Mouse (Mus musculus): ENCODE results near the gene Xkr8. TPM values are rescaled to one million over a fixed set of nuclear protein-coding genes. Genes with fewer than 3 reads are reported as not detected.
A peak's percentile ranks its signal among the peaks of the same experiment; 100 is the strongest.
"Not testable (repeated sequence)": the region's sequence is repeated elsewhere in the genome, so short reads cannot be mapped to it uniquely, and the experiment has no call there.

Xkr8 gene
- total RNA-seq, 2 experiments from 2014 or later = 2.1 to 4.0 TPM

GRCm38 (mm10) chr4:132741491-132741890, 9.1 kb upstream of the Xkr8 start:
- DNase-seq = no peak
- intact Hi-C loops (cut with DNase I) = no loop called here

- intact Hi-C loops (cut with DNase I); DNase-seq: not testable (repeated sequence)
Observed at GRCm38 (mm10) chr4:132737154-132737553, 4.8 kb upstream of the Xkr8 start.

- intact Hi-C loops (cut with DNase I) = no loop called here
Observed at GRCm38 (mm10) chr4:132735894-132736293, 3.5 kb upstream of the Xkr8 start.

GRCm38 (mm10) chr4:132735389-132735788, 3.0 kb upstream of the Xkr8 start:
- DNase-seq = no peak
- intact Hi-C loops (cut with DNase I) = no loop called here

More at GRCm38 (mm10) chr4:132735894-132736293, 3.5 kb upstream of the Xkr8 start:
- DNase-seq = no peak

- intact Hi-C loops (cut with DNase I) = no loop called here
- DNase-seq = no peak
Observed at GRCm38 (mm10) chr4:132734766-132735165, 2.4 kb upstream of the Xkr8 start.

GRCm38 (mm10) chr4:132733071-132733770, 875 bp upstream of the Xkr8 start:
- intact Hi-C loops (cut with DNase I) = no loop called here
- no peak for DNase-seq

GRCm38 (mm10) chr4:132731616-132732015, 730 bp downstream of the Xkr8 start:
- intact Hi-C loops (cut with DNase I) = no loop called here
- DNase-seq = no peak

GRCm38 (mm10) chr4:132728233-132728632, 4.1 kb downstream of the Xkr8 start:
- no peak for DNase-seq
- intact Hi-C loops (cut with DNase I) = no loop called here

- DNase-seq = no peak
- intact Hi-C loops (cut with DNase I) = no loop called here
Observed at GRCm38 (mm10) chr4:132718251-132718650, 14.1 kb downstream of the Xkr8 start.

- intact Hi-C loops (cut with DNase I) = no loop called here
- no peak for DNase-seq
Observed at GRCm38 (mm10) chr4:132713181-132713580, 19.2 kb downstream of the Xkr8 start.

GRCm38 (mm10) chr4:132706885-132707284, 25.5 kb downstream of the Xkr8 start:
- DNase-seq = no peak
- intact Hi-C loops (cut with DNase I) = no loop called here

GRCm38 (mm10) chr4:132702076-132702475, 30.3 kb downstream of the Xkr8 start:
- DNase-seq = no peak
- intact Hi-C loops (cut with DNase I) = no loop called here

- no peak for DNase-seq
Observed at GRCm38 (mm10) chr4:132693366-132693765, 39.0 kb downstream of the Xkr8 start.

GRCm38 (mm10) chr4:132689634-132690033, 42.7 kb downstream of the Xkr8 start:
- intact Hi-C loops (cut with DNase I) = no loop called here
- DNase-seq = no peak

More at GRCm38 (mm10) chr4:132693366-132693765, 39.0 kb downstream of the Xkr8 start:
- intact Hi-C loops (cut with DNase I) = no loop called here

- peak; percentile 41 to 49 for DNase-seq
- intact Hi-C loops (cut with DNase I) = loop anchor here (2.0 kb wide), 2 partner anchors 38 to 132 kb away; partner anchors contain the start of gene Eya3
Observed at GRCm38 (mm10) chr4:132676771-132677539, 55.4 kb downstream of the Xkr8 start.

Other genes starting within 250 kb of the Xkr8 start
- gene Sesn2, start 222.0 kb downstream of the Xkr8 start, total RNA-seq (2021) = 1 to 10 TPM; 4.5 to 5.5 TPM
- 100 to 1,000 TPM; 546 to 631 TPM for gene Atpif1, start 198.9 kb downstream of the Xkr8 start, total RNA-seq (2021)
- gene Dnajc8, start 197.0 kb downstream of the Xkr8 start, total RNA-seq (2021) = 10 to 100 TPM; 71.0 to 77.5 TPM
- gene Ptafr, start 168.5 kb downstream of the Xkr8 start, total RNA-seq (2021) = 1 to 10 TPM; 1.1 to 1.7 TPM
- gene Eya3, start 93.6 kb downstream of the Xkr8 start, total RNA-seq (2021) = 10 to 100 TPM; 33.4 to 41.1 TPM
- gene Smpdl3b, start 24.7 kb upstream of the Xkr8 start, total RNA-seq (2021) = 1 to 10 TPM; 1.2 TPM
- gene Rpa2, start 35.8 kb upstream of the Xkr8 start, total RNA-seq (2021) = 10 to 100 TPM; 17.3 to 20.4 TPM
- gene Themis2, start 63.8 kb upstream of the Xkr8 start, total RNA-seq (2021) = 1 to 10 TPM; 2.6 to 3.3 TPM
- gene Ppp1r8, start 110.6 kb upstream of the Xkr8 start, total RNA-seq (2021) = 10 to 100 TPM; 24.1 to 28.0 TPM
- gene Stx12, start 152.0 kb upstream of the Xkr8 start, total RNA-seq (2021) = 10 to 100 TPM; 47.0 to 49.9 TPM
- gene Fam76a, start 190.0 kb upstream of the Xkr8 start, total RNA-seq (2021) = 10 to 100 TPM; 40.7 to 43.5 TPM
- under 1 TPM; 0.19 to 0.40 TPM for gene Fgr, start 241.5 kb upstream of the Xkr8 start, total RNA-seq (2021)